Mouse (Mus musculus) telencephalon, adult 2 months (tissue): Measurements from ENCODE around the gene Cog2.

Source experiments
- DNase-seq: peaks from one replicate; pipeline ENCODE4 v3.0.0-alpha.2; 2011; ENCODE audit warnings: low read depth, low spot score

Gene Cog2

GRCm38 (mm10) chr8:124520249-124521080, at the start of gene Cog2:
Gene Cog2 (plus strand): TSS chr8:124520767.
- DNase-seq = peak; percentile 91

GRCm38 (mm10) chr8:124475690-124476089, 44.9 kb upstream of the Cog2 start:
- no peak for DNase-seq

- DNase-seq = peak; percentile 91
Measured at GRCm38 (mm10) chr8:124476701-124477100, 43.9 kb upstream of the Cog2 start.

- no peak for DNase-seq
Measured at GRCm38 (mm10) chr8:124479251-124479650, 41.3 kb upstream of the Cog2 start.

- DNase-seq = no peak
Measured at GRCm38 (mm10) chr8:124480321-124480720, 40.2 kb upstream of the Cog2 start.

- DNase-seq = no peak
Measured at GRCm38 (mm10) chr8:124482790-124483189, 37.8 kb upstream of the Cog2 start.

GRCm38 (mm10) chr8:124483356-124484115, 37.0 kb upstream of the Cog2 start:
- DNase-seq = no peak

GRCm38 (mm10) chr8:124489311-124489710, 31.3 kb upstream of the Cog2 start:
- DNase-seq = no peak

- no peak for DNase-seq
Measured at GRCm38 (mm10) chr8:124489786-124490185, 30.8 kb upstream of the Cog2 start.

- DNase-seq = no peak
Measured at GRCm38 (mm10) chr8:124494397-124494796, 26.2 kb upstream of the Cog2 start.

- DNase-seq = no peak
Measured at GRCm38 (mm10) chr8:124494955-124495354, 25.6 kb upstream of the Cog2 start.

- DNase-seq = no peak
Measured at GRCm38 (mm10) chr8:124495676-124496075, 24.9 kb upstream of the Cog2 start.

GRCm38 (mm10) chr8:124496266-124496665, 24.3 kb upstream of the Cog2 start:
- DNase-seq = no peak

GRCm38 (mm10) chr8:124496871-124497270, 23.7 kb upstream of the Cog2 start:
- no peak for DNase-seq

- no peak for DNase-seq
Measured at GRCm38 (mm10) chr8:124498398-124498797, 22.2 kb upstream of the Cog2 start.

GRCm38 (mm10) chr8:124499236-124499937, 21.2 kb upstream of the Cog2 start:
- DNase-seq = no peak

GRCm38 (mm10) chr8:124499938-124500239, 20.7 kb upstream of the Cog2 start:
- DNase-seq = no peak

GRCm38 (mm10) chr8:124505626-124506025, 14.9 kb upstream of the Cog2 start:
- DNase-seq = no peak

- DNase-seq = peak; percentile 88
Measured at GRCm38 (mm10) chr8:124507572-124508320, 12.8 kb upstream of the Cog2 start.

- DNase-seq = no peak
Measured at GRCm38 (mm10) chr8:124508321-124508695, 12.3 kb upstream of the Cog2 start.

- no peak for DNase-seq
Measured at GRCm38 (mm10) chr8:124509156-124509555, 11.4 kb upstream of the Cog2 start.

- DNase-seq = no peak
Measured at GRCm38 (mm10) chr8:124516039-124516438, 4.5 kb upstream of the Cog2 start.
